Mouse (Mus musculus) intestine, embryonic 16.5 days (tissue): ENCODE measurements at regions not wholly inside any gene's neighbourhood (a gene's known extent, or its start where the extent isn't known, plus 50 kb on each side); places are given as distances from the start of the nearest gene placed in this dataset.

Source experiments
- ATAC-seq: fragments of 200-750 bp; cut with Nextera tagmentation; 2 replicates; pipeline ENCODE4 v1.8.0; 2017; ENCODE audit warnings: moderate TSS enrichment, moderate library complexity
- H3K27ac ChIP-seq: fragments of 300-500 bp; sonication (generic); 2 replicates; pipeline ENCODE4 v1.5.1; 2014; ENCODE audit warnings: mild to moderate bottlenecking, low read length
- H3K27me3 ChIP-seq: fragments of 300-500 bp; sonication (generic); replicated peaks from 2 replicates; pipeline ENCODE4 v1.6.1; 2014; ENCODE audit warnings: low read length, control low read depth, mixed read lengths; ENCODE audit not compliant: control insufficient read depth, insufficient read depth
- H3K36me3 ChIP-seq: fragments of 300-500 bp; sonication (generic); 2 replicates; pipeline ENCODE4 v1.6.1; 2014; ENCODE audit warnings: low read length, control low read depth; ENCODE audit not compliant: control insufficient read depth, insufficient read depth
- H3K4me1 ChIP-seq: fragments of 300-500 bp; sonication (generic); 2 replicates; pipeline ENCODE4 v1.6.1; 2014; ENCODE audit warnings: low read length, control low read depth, mixed read lengths; ENCODE audit not compliant: control insufficient read depth, insufficient read depth
- H3K4me2 ChIP-seq: fragments of 300-500 bp; sonication (generic); 2 replicates; pipeline ENCODE4 v1.6.1; 2014; ENCODE audit warnings: low read depth, low read length, control low read depth
- H3K4me3 ChIP-seq: fragments of 300-500 bp; sonication (generic); 2 replicates; pipeline ENCODE4 v1.5.1; 2014; ENCODE audit warnings: mild to moderate bottlenecking, low read length
- H3K9ac ChIP-seq: fragments of 300-500 bp; sonication (generic); 2 replicates; pipeline ENCODE4 v1.6.1; 2014; ENCODE audit warnings: low read depth, low read length
- H3K9me3 ChIP-seq: fragments of 300-500 bp; sonication (generic); 2 replicates; pipeline ENCODE4 v1.6.1; 2016; ENCODE audit warnings: low read length, control low read depth; ENCODE audit not compliant: control insufficient read depth
- WGBS: fragments of 180-500 bp; shearing (Covaris S2); extraction: QIAGEN DNeasy Blood & Tissue Kit; methylation state at CpG from one replicate; pipeline ENCODE4 v1.1.7; 2014; 5-methylcytosine and 5-hydroxymethylcytosine counted together

DNA sequence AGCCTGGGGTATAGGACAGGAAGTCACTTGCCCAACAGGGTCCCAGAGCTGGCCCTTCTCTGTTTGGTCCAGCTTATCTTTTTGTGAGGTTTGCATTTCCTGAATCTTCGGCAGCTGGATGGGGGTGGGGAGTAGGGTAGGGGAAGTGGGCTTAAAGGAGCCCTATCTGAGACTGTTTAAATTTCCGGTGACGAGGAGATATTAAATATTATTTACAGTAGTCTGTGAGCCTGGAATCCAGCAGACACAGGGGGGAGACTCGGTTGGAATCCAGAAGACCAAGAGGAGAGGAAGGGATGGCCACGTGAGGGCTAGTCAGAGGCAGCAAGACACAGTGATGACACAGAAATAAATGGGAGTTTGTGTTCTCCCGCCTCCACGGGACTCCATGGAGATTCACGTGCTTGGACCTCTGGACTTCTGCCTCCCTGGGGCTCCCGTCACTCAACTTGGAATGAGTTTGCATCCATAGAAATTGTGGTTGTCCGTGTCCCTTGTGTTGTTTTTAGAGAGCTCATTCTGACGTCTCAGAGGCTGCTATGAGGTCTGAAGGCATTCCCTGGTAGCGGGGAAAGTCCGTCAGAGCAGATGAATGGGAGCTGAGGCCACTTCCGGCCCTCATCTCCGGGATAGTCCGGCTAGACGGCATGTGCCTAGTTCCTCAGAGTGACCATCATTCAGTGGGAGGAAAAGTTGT is 73.2 kb upstream of the Mrps10 start:
- 37% methylated on average over 17 of the region's 17 CpGs for WGBS
- H3K27me3 ChIP-seq, result no peaks in the 10 kb centered on the region
- 0 out of 2 replicates have a peak overlapping the region, but pooled peaks have one; percentile 2 for H3K4me2 ChIP-seq
- no peaks in the 10 kb centered on the region for H3K36me3 ChIP-seq
- no peak overlapping the region for H3K9ac ChIP-seq
- H3K4me1 ChIP-seq, result peaks cover 32% of the 10 kb centered on the region
- H3K27ac ChIP-seq, result peak overlapping the region; percentile 58
- H3K4me3 ChIP-seq, result no peak overlapping the region
- 0 out of 2 replicates have a peak, but pooled peaks have one; percentile 27 for ATAC-seq
- no peaks in the 10 kb centered on the region for H3K9me3 ChIP-seq

DNA sequence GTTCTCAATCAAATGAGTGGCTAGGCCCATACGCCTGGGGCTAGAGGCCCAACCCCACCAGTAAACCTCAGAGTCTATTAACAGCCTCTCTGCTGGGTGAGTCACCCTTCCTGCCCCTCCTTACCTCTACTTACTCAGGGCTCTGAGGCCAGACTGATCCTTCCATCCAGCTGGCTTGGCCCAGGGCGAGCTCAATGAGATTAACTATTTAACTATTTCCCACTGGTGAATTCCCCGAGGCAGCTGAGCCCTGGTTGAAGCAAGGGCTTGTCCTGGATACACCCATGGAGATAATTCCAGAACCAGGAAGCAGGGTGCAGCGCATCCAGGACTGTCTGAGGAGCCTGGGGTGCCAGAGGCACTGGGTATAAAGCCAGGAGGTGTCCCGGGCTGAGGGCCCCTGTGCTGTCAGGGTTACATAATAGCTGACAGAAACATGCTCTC is 74.6 kb upstream of the Mrps10 start:
- H3K4me3 ChIP-seq, result no peak overlapping the region
- H3K4me1 ChIP-seq, result peaks cover 32% of the 10 kb centered on the region
- no peak overlapping the region for H3K4me2 ChIP-seq
- no peaks in the 10 kb centered on the region for H3K9me3 ChIP-seq
- WGBS, result 22% methylated on average over 5 of the region's 5 CpGs
- no peaks in the 10 kb centered on the region for H3K27me3 ChIP-seq
- H3K36me3 ChIP-seq, result no peaks in the 10 kb centered on the region
- H3K27ac ChIP-seq, result peak overlapping the region; percentile 58
- no peak overlapping the region for H3K9ac ChIP-seq
- peak; percentile 90 for ATAC-seq

DNA sequence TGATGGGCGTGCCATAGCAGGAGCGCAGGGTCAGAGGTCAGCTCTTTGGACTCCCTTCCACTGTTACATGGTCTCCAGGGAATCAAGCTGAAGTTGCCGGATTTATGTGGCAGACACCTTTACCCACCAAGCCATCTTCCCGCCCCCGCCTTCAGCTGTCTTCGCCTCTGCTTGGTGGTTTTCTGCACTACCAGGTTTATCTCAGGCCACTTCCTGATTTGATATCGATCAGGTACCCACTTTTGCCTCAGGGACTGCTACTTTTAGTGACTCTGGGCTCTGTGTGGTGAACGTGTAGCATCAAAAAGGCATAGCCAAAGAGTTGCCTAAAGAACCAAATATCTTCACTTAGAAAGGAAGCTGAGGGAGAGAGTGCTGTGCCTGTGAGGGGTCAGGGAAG is 75.5 kb upstream of the Mrps10 start:
- peak overlapping the region; percentile 58; the same call in 1 of the 2 replicates for H3K27ac ChIP-seq
- 91% methylated on average over 8 of the region's 8 CpGs for WGBS
- H3K4me3 ChIP-seq, result no peak overlapping the region
- H3K9me3 ChIP-seq, result no peaks in the 10 kb centered on the region
- no peaks in the 10 kb centered on the region for H3K36me3 ChIP-seq
- no peak overlapping the region for H3K9ac ChIP-seq
- H3K4me2 ChIP-seq, result no peak overlapping the region
- ATAC-seq, result no peak
- peaks cover 32% of the 10 kb centered on the region for H3K4me1 ChIP-seq
- no peaks in the 10 kb centered on the region for H3K27me3 ChIP-seq

DNA sequence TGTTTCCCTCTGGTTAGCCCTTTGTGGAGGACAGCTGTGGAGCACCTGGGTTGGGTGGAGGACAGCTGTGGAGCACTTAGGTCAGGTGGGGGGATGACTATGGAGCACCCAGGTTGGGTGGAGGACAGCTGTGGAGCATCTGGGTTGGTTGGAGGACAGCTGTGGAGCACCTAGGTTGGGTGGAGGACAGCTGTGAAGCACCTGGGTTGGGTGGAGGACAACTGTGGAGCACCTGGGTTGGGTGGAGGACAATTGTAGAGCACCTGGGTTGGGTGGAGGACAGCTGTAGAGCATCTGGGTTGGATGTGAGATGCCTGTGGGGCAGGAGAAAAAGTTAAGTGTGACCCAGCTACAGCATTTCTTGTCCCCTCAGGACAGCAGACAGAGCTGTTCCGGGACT is 77.1 kb upstream of the Mrps10 start:
- no peak for ATAC-seq
- Histone ChIP-seq H3K27ac (no peak overlapping the region), H3K27me3 (no peaks in the 10 kb centered on the region), H3K9me3 (no peaks in the 10 kb centered on the region), H3K4me2 (no peak overlapping the region), H3K9ac (no peak overlapping the region), H3K36me3 (peaks cover 7% of the 10 kb centered on the region), H3K4me3 (no peak overlapping the region), H3K4me1 (peaks cover 29% of the 10 kb centered on the region)
- 100% methylated on average over 1 of the region's 1 CpGs for WGBS

DNA sequence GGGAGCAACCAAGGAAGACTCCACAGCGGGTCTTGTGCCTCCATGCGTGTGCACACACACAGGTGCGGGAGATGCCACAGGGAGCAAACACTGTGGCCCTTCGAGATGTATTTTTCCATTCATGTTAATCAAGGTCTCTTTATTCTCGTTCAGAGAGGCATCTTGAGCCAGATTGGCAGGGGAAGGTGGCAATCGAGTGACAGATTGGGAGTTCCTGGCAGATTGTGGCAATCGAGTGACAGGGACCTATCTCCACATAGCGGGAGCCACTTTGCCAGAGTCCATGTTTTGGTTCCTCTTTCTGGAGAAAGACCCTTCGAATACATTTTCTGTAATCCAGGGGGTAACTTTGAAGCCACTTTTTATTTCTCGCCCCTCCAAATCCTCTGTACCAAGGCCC is 83.1 kb upstream of the Mrps10 start:
- no peaks in the 10 kb centered on the region for H3K9me3 ChIP-seq
- H3K9ac ChIP-seq, result no peak overlapping the region
- H3K27ac ChIP-seq, result no peak overlapping the region
- no peak overlapping the region for H3K4me2 ChIP-seq
- H3K27me3 ChIP-seq, result no peaks in the 10 kb centered on the region
- ATAC-seq, result no peak
- H3K36me3 ChIP-seq, result peaks cover 7% of the 10 kb centered on the region
- WGBS, result 93% methylated on average over 10 of the region's 10 CpGs
- no peak overlapping the region for H3K4me3 ChIP-seq
- no peaks in the 10 kb centered on the region for H3K4me1 ChIP-seq

DNA sequence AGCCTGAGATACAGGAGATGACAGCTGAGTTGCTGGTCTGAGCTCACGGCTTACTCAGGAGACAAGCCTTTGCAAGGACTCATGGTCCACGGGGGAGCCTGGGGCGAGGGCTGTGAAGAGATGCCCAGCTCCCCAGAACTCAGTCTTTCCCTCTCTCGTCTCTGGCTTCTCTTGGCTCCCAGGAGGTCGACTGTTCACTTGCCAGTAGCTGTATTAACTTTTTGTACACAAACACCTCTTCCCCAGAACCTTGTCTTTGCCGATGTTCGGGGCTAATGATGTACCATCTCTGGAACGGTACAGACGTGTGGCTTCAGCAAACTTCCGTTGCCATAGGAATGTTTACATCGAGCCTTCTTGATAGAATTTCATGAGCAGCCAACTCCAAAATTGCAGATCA is 84.5 kb upstream of the Mrps10 start:
- Histone ChIP-seq H3K4me2 (no peak overlapping the region), H3K27ac (no peak overlapping the region)
- WGBS, result 62% methylated on average over 11 of the region's 11 CpGs

DNA sequence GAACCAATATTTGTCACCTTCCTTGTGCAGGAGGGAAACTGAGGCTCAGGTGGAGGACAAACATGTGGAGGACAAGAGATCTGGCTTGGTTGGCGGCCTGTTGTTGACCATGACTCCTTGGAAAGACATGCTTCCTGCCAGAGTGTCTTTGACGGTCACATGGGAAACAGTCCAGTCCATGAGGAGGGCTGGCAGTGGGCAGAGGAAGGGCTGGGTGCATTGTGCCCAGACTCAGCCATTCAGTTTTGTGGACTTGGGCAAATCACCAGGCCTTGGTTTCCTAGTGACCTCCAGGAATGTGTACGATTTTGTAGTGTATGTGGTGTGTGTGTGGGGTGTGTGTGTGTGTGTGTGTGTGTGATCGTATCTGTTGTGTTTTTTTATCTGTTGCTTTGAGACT is 85.5 kb upstream of the Mrps10 start:
- Histone ChIP-seq H3K4me2 (no peak overlapping the region), H3K4me1 (no peaks in the 10 kb centered on the region), H3K36me3 (peaks cover 7% of the 10 kb centered on the region), H3K4me3 (no peak overlapping the region), H3K27me3 (no peaks in the 10 kb centered on the region), H3K27ac (no peak overlapping the region), H3K9ac (no peak overlapping the region), H3K9me3 (no peaks in the 10 kb centered on the region)
- WGBS, result 83% methylated on average over 4 of the region's 4 CpGs
- ATAC-seq, result no peak

More for the DNA sequence above, 84.5 kb upstream of the Mrps10 start:
- no peaks in the 10 kb centered on the region for H3K27me3 ChIP-seq
- no peak overlapping the region for H3K9ac ChIP-seq
- H3K9me3 ChIP-seq, result no peaks in the 10 kb centered on the region
- no peaks in the 10 kb centered on the region for H3K4me1 ChIP-seq
- no peak overlapping the region for H3K4me3 ChIP-seq
- H3K36me3 ChIP-seq, result peaks cover 7% of the 10 kb centered on the region
- ATAC-seq, result no peak

DNA sequence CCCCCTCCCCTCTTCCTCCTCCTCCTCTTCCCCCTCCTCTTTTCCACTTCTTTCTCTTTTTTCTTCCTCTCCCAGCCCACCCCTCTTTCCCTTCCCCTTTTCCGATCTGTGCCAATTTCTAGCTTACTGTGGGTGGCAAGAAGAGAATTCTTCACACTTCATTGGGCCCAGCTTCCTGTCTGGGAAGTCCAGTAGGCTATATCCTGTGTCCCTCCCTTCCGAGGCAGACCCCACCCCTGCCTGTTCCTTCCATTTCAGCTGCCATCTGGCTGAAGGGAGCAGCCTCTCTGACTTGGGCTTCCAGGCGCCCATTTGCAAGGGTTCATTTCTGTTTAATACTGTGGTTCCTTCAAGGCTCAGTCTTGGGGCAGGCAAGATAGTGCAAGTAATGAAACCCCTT is 86.2 kb upstream of the Mrps10 start:
- H3K4me1 ChIP-seq, result no peaks in the 10 kb centered on the region
- WGBS, result 62% methylated on average over 3 of the region's 3 CpGs
- H3K36me3 ChIP-seq, result peaks cover 3% of the 10 kb centered on the region
- no peaks in the 10 kb centered on the region for H3K9me3 ChIP-seq
- no peak for ATAC-seq
- H3K9ac ChIP-seq, result no peak overlapping the region
- no peak overlapping the region for H3K4me3 ChIP-seq
- H3K27ac ChIP-seq, result no peak overlapping the region
- no peak overlapping the region for H3K4me2 ChIP-seq
- no peaks in the 10 kb centered on the region for H3K27me3 ChIP-seq

DNA sequence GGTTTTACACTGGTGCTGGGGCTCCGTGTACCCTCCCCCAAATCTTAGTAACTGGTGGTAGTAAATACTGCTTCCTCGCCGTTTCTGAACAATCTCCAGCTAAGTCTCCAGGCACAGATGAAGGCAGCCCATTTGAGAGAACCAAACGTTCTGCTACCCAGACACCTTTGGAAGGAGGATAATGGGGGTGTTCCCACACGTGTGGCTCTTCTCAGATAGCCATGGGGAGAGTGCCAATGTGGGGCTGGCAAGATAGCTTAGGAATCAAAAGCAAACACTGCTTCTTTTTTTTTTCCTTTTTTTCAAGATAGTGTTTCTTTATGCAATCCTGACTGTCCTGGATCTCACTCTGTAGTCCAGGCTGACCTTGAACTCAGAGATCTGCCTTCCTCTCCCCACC is 90.8 kb upstream of the Mrps10 start:
- no peak for ATAC-seq
- no peak overlapping the region for H3K27ac ChIP-seq
- H3K4me2 ChIP-seq, result no peak overlapping the region
- no peak overlapping the region for H3K4me3 ChIP-seq
- 84% methylated on average over 5 of the region's 5 CpGs for WGBS
- 0 out of 2 replicates have a peak, but pooled peaks cover 3% of the 10 kb centered on the region for H3K4me1 ChIP-seq
- 0 out of 2 replicates have a peak, but pooled peaks cover 3% of the 10 kb centered on the region for H3K9me3 ChIP-seq
- no peaks in the 10 kb centered on the region for H3K27me3 ChIP-seq
- no peak overlapping the region for H3K9ac ChIP-seq
- H3K36me3 ChIP-seq, result peaks cover 7% of the 10 kb centered on the region

DNA sequence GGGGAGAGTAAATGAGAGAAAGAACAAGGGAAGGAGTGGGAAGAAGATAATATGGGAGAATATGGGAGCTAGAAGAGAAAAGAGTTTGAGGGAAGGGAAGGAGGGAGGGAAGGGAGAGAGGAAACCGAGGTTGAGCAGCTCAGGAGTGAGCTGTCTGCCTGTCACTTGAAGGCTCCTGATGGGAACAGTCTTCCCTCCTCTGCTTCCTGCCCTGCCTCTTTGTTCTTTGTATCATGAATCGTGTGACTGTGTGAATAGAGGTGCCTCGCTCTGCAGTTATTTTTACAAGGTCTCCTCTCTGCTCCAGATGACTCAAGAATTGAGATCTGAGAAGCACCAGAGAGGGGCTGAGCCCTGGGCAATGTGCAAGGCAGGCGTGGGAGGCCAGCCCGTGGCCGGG is 92.0 kb upstream of the Mrps10 start:
- no peak overlapping the region for H3K27ac ChIP-seq
- WGBS, result 75% methylated on average over 6 of the region's 6 CpGs

More for the DNA sequence above, 92.0 kb upstream of the Mrps10 start:
- no peaks in the 10 kb centered on the region for H3K27me3 ChIP-seq
- H3K4me1 ChIP-seq, result peaks cover 7% of the 10 kb centered on the region; the same call in 1 of the 2 replicates
- H3K9me3 ChIP-seq, result 0 out of 2 replicates have a peak, but pooled peaks cover 3% of the 10 kb centered on the region
- no peak overlapping the region for H3K9ac ChIP-seq
- no peak overlapping the region for H3K4me3 ChIP-seq
- peaks cover 7% of the 10 kb centered on the region for H3K36me3 ChIP-seq
- ATAC-seq, result no peak
- no peak overlapping the region for H3K4me2 ChIP-seq
